Mouse (Mus musculus): ENCODE measurements at regions not wholly inside any gene's neighbourhood (a gene's known extent, or its start where the extent isn't known, plus 50 kb on each side); places are given as distances from the start of the nearest gene placed in this dataset.

GRCm38 (mm10) chr15:5414401-5414800 lies 170.4 kb upstream of the Ptger4 start:
- H3K9ac ChIP-seq (ENCODE audit: low read depth, low read length): no peak overlapping the region
- H3K27me3 ChIP-seq (ENCODE audit: insufficient read depth, low read length): no peaks in the 10 kb centered on the region
- WGBS: 91% methylated on average over 5 of the region's 5 CpGs
- no peak for TF ChIP-seq CTCF (IDR thresholded peaks at IDR 0.05; ENCODE audit: low read depth)
- no peaks in the 10 kb centered on the region for H3K36me3 ChIP-seq (ENCODE audit: insufficient read depth, low read length)
- DNase-seq (ENCODE audit: low spot score) (no peak), ATAC-seq (replicated peaks; ENCODE audit: low FRiP score, low read depth) (no peak)
- H3K4me2 ChIP-seq (ENCODE audit: low read length): no peak overlapping the region
- H3K4me3 ChIP-seq (replicated peaks; ENCODE audit: low read depth, low read length): no peak overlapping the region
- H3K9me3 ChIP-seq (replicated peaks; ENCODE audit: low read length): no peaks in the 10 kb centered on the region
- no peaks in the 10 kb centered on the region for H3K4me1 ChIP-seq (replicated peaks; ENCODE audit: insufficient read depth, low read length)
- no peak overlapping the region for H3K27ac ChIP-seq

- TF ChIP-seq CTCF (IDR thresholded peaks at IDR 0.05; ENCODE audit: low read depth): no peak
- H3K4me1 ChIP-seq (replicated peaks; ENCODE audit: insufficient read depth, low read length): no peaks in the 10 kb centered on the region
- no peak overlapping the region for H3K4me3 ChIP-seq (replicated peaks; ENCODE audit: low read depth, low read length)
- ATAC-seq (replicated peaks; ENCODE audit: low FRiP score, low read depth) (no peak), DNase-seq (ENCODE audit: low spot score) (peak; percentile 56)
- no peak overlapping the region for H3K27ac ChIP-seq
- H3K9me3 ChIP-seq (replicated peaks; ENCODE audit: low read length): no peaks in the 10 kb centered on the region
- WGBS: 28% methylated on average over 3 of the region's 3 CpGs
- H3K27me3 ChIP-seq (ENCODE audit: insufficient read depth, low read length): no peaks in the 10 kb centered on the region
- H3K9ac ChIP-seq (ENCODE audit: low read depth, low read length): no peak overlapping the region
- H3K36me3 ChIP-seq (ENCODE audit: insufficient read depth, low read length): no peaks in the 10 kb centered on the region
- no peak overlapping the region for H3K4me2 ChIP-seq (ENCODE audit: low read length)
Observed at GRCm38 (mm10) chr15:5416031-5416430, 172.0 kb upstream of the Ptger4 start.

GRCm38 (mm10) chr15:5426641-5427040 lies 182.7 kb upstream of the Ptger4 start:
- no peak overlapping the region for H3K4me3 ChIP-seq (replicated peaks; ENCODE audit: low read depth, low read length)
- 76% methylated on average over 3 of the region's 3 CpGs for WGBS

GRCm38 (mm10) chr15:5427319-5428048 lies 183.5 kb upstream of the Ptger4 start:
- Histone ChIP-seq H3K27me3 (ENCODE audit: insufficient read depth, low read length) (no peaks in the 10 kb centered on the region), H3K27ac (no peak overlapping the region), H3K9ac (ENCODE audit: low read depth, low read length) (no peak overlapping the region), H3K36me3 (ENCODE audit: insufficient read depth, low read length) (no peaks in the 10 kb centered on the region), H3K4me1 (replicated peaks; ENCODE audit: insufficient read depth, low read length) (no peaks in the 10 kb centered on the region), H3K4me2 (ENCODE audit: low read length) (no peak overlapping the region), H3K4me3 (replicated peaks; ENCODE audit: low read depth, low read length) (no peak overlapping the region), H3K9me3 (replicated peaks; ENCODE audit: low read length) (no peaks in the 10 kb centered on the region)
- ATAC-seq (replicated peaks; ENCODE audit: low FRiP score, low read depth): peak; percentile 72
- WGBS: 48% methylated on average over 7 of the region's 7 CpGs
- DNase-seq (ENCODE audit: low spot score): peak; percentile 85
- TF ChIP-seq CTCF (IDR thresholded peaks at IDR 0.05; ENCODE audit: low read depth): no peak

More at GRCm38 (mm10) chr15:5426641-5427040, 182.7 kb upstream of the Ptger4 start:
- Histone ChIP-seq H3K27ac (no peak overlapping the region), H3K4me1 (replicated peaks; ENCODE audit: insufficient read depth, low read length) (no peaks in the 10 kb centered on the region), H3K27me3 (ENCODE audit: insufficient read depth, low read length) (no peaks in the 10 kb centered on the region), H3K36me3 (ENCODE audit: insufficient read depth, low read length) (no peaks in the 10 kb centered on the region), H3K4me2 (ENCODE audit: low read length) (no peak overlapping the region), H3K9me3 (replicated peaks; ENCODE audit: low read length) (no peaks in the 10 kb centered on the region), H3K9ac (ENCODE audit: low read depth, low read length) (no peak overlapping the region)
- no peak for DNase-seq (ENCODE audit: low spot score)
- ATAC-seq (replicated peaks; ENCODE audit: low FRiP score, low read depth): no peak
- TF ChIP-seq CTCF (IDR thresholded peaks at IDR 0.05; ENCODE audit: low read depth): no peak

GRCm38 (mm10) chr15:5432018-5432417 lies 188.0 kb upstream of the Ptger4 start:
- TF ChIP-seq CTCF (IDR thresholded peaks at IDR 0.05; ENCODE audit: low read depth): no peak
- H3K9me3 ChIP-seq (replicated peaks; ENCODE audit: low read length): no peaks in the 10 kb centered on the region
- ATAC-seq (replicated peaks; ENCODE audit: low FRiP score, low read depth) (no peak), DNase-seq (ENCODE audit: low spot score) (no peak)
- no peak overlapping the region for H3K9ac ChIP-seq (ENCODE audit: low read depth, low read length)
- WGBS: 85% methylated on average over 2 of the region's 2 CpGs
- H3K27ac ChIP-seq: no peak overlapping the region
- no peak overlapping the region for H3K4me3 ChIP-seq (replicated peaks; ENCODE audit: low read depth, low read length)
- no peak overlapping the region for H3K4me2 ChIP-seq (ENCODE audit: low read length)
- no peaks in the 10 kb centered on the region for H3K27me3 ChIP-seq (ENCODE audit: insufficient read depth, low read length)
- H3K36me3 ChIP-seq (ENCODE audit: insufficient read depth, low read length): no peaks in the 10 kb centered on the region
- no peaks in the 10 kb centered on the region for H3K4me1 ChIP-seq (replicated peaks; ENCODE audit: insufficient read depth, low read length)

GRCm38 (mm10) chr15:5437020-5437419 lies 193.0 kb upstream of the Ptger4 start:
- 76% methylated on average over 1 of the region's 1 CpGs for WGBS
- Histone ChIP-seq H3K36me3 (ENCODE audit: insufficient read depth, low read length) (no peaks in the 10 kb centered on the region), H3K27ac (no peak overlapping the region), H3K9me3 (replicated peaks; ENCODE audit: low read length) (no peaks in the 10 kb centered on the region), H3K4me3 (replicated peaks; ENCODE audit: low read depth, low read length) (no peak overlapping the region), H3K4me2 (ENCODE audit: low read length) (no peak overlapping the region), H3K9ac (ENCODE audit: low read depth, low read length) (no peak overlapping the region), H3K4me1 (replicated peaks; ENCODE audit: insufficient read depth, low read length) (no peaks in the 10 kb centered on the region), H3K27me3 (ENCODE audit: insufficient read depth, low read length) (no peaks in the 10 kb centered on the region)
- TF ChIP-seq CTCF (IDR thresholded peaks at IDR 0.05; ENCODE audit: low read depth): no peak
- DNase-seq (ENCODE audit: low spot score): no peak
- no peak for ATAC-seq (replicated peaks; ENCODE audit: low FRiP score, low read depth)

Data from kidney, postnatal 0 days (tissue).